Mouse (Mus musculus): ENCODE data around the gene Rdh19. TPM values are rescaled to one million over a fixed set of nuclear protein-coding genes. Genes with fewer than 3 reads are reported as not detected.
"Not testable (repeated sequence)": the region's sequence is repeated elsewhere in the genome, so short reads cannot be mapped to it uniquely, and the experiment has no call there.

The Rdh19 gene
- polyA plus RNA-seq, 1 experiment from 2014 or later = not detected

DNA sequence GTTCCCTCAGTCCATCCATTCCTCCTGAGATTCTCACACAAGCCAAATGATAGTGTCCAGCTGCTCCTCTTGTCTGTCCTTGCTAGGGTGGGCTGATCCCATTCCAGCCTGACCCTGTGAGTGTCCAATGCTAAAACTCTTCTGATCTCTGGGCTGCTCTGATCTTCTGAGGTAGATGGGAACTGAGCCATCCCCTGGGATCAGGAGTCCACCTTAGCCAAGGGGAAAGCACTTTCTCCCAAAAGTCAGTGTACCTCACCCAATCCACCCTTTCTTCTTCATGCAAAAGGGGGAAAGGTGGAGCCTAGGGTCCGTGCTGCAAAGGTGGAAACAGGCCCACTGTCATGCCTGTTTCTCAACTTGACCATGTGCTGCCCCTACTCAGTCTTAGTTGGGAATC lies 41.8 kb downstream of the Rdh19 start:
- no peak overlapping the region for H3K27ac ChIP-seq (ENCODE audit: low read depth)
- no peak for DNase-seq

DNA sequence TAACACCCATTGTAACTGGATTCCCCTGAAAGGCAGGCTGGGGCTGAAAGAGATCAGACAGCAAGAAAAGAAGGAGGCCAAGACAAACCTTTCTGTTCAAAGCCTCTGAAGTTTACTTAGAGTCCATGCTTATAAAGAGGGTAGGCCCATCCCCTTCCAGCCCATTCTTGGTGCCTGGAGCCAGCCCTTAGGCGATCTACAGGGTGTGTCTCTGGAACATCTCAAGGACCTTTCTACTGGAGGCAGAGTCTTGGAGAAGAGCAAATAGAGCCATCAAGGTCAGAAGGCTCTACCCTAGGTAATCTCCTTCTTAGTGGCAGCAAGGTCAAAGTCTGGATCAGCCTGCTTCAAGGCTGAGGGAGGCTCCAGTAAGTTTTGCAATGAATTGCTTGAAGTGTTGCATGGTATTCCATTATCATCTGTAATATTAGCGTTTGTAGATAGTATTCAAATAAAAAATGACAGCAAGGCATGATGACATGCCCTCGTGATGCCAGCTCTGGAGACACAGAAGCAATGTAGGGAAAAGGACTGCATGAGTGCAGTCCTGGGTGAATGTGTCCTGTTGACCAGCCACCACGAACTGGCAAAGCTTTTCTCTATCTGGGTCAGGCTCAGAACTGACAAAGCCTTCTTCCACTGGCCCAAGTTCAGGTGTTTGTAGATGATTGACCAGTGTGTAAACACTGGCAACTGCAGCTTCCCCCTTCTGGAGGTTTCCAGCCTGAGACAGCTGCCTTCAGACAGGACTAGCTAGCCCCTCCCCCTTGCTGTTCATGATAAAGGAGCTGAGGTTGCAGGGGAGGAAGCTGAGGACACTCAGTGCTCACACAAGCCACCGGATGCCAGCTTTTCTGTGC lies 43.7 kb downstream of the Rdh19 start:
- H3K9ac ChIP-seq (replicated peaks); H3K4me3 ChIP-seq (ENCODE audit: low read depth, low read length); H3K4me2 ChIP-seq (ENCODE audit: low read depth, low read length); H3K36me3 ChIP-seq (replicated peaks; ENCODE audit: insufficient read depth, low read length); H3K27me3 ChIP-seq (ENCODE audit: insufficient read depth, low read length); H3K9me3 ChIP-seq (ENCODE audit: low read length): not testable (repeated sequence)
- peak; percentile 76 for ATAC-seq
- peaks cover 11% of the 10 kb centered on the region for H3K4me1 ChIP-seq (ENCODE audit: insufficient read depth)
- WGBS (ENCODE audit: insufficient replicate concordance) = 36% methylated on average over 5 of the region's 5 CpGs
- H3K27ac ChIP-seq (ENCODE audit: low read depth) = peak overlapping the region; percentile 70
- DNase-seq = peak; percentile 60

More for the DNA sequence above, 41.8 kb downstream of the Rdh19 start:
- Histone ChIP-seq H3K4me2 (ENCODE audit: low read depth, low read length) (no peak overlapping the region), H3K27me3 (ENCODE audit: insufficient read depth, low read length) (no peaks in the 10 kb centered on the region), H3K4me1 (ENCODE audit: insufficient read depth) (peaks cover 11% of the 10 kb centered on the region), H3K9me3 (ENCODE audit: low read length) (no peaks in the 10 kb centered on the region), H3K9ac (replicated peaks) (no peak overlapping the region), H3K36me3 (replicated peaks; ENCODE audit: insufficient read depth, low read length) (no peaks in the 10 kb centered on the region), H3K4me3 (ENCODE audit: low read depth, low read length) (no peak overlapping the region)
- TF ChIP-seq EP300 (IDR thresholded peaks at IDR 0.05; ENCODE audit: low read depth) (no peak), CTCF (IDR thresholded peaks at IDR 0.05; ENCODE audit: low read depth) (no peak)
- WGBS (ENCODE audit: insufficient replicate concordance) = 56% methylated on average over 1 of the region's 1 CpGs
- ATAC-seq = no peak

- TF ChIP-seq EP300 (IDR thresholded peaks at IDR 0.05; ENCODE audit: low read depth) = no peak
- TF ChIP-seq CTCF (IDR thresholded peaks at IDR 0.05; ENCODE audit: low read depth) = no peak
- Histone ChIP-seq H3K4me3 (ENCODE audit: low read depth, low read length) (no peak overlapping the region), H3K4me1 (ENCODE audit: insufficient read depth) (peaks cover 3% of the 10 kb centered on the region; the same call in 1 of the 2 replicates), H3K27me3 (ENCODE audit: insufficient read depth, low read length) (no peaks in the 10 kb centered on the region), H3K27ac (ENCODE audit: low read depth) (no peak overlapping the region), H3K9me3 (ENCODE audit: low read length) (no peaks in the 10 kb centered on the region), H3K36me3 (replicated peaks; ENCODE audit: insufficient read depth, low read length) (no peaks in the 10 kb centered on the region), H3K9ac (replicated peaks) (no peak overlapping the region), H3K4me2 (ENCODE audit: low read depth, low read length) (no peak overlapping the region)
- 48% methylated on average over 5 of the region's 5 CpGs for WGBS (ENCODE audit: insufficient replicate concordance)
- DNase-seq (no peak), ATAC-seq (no peak)
Measured at GRCm38 (mm10) chr10:127896705-127897104, 47.0 kb downstream of the Rdh19 start.

- TF ChIP-seq EP300 (IDR thresholded peaks at IDR 0.05; ENCODE audit: low read depth) (no peak), CTCF (IDR thresholded peaks at IDR 0.05; ENCODE audit: low read depth) (no peak)
- ATAC-seq (no peak), DNase-seq (no peak)
- H3K27ac ChIP-seq (ENCODE audit: low read depth) = no peak overlapping the region
- H3K4me2 ChIP-seq (ENCODE audit: low read depth, low read length) = no peak overlapping the region
- H3K27me3 ChIP-seq (ENCODE audit: insufficient read depth, low read length) = no peaks in the 10 kb centered on the region
- H3K9me3 ChIP-seq (ENCODE audit: low read length) = no peaks in the 10 kb centered on the region
- H3K4me1 ChIP-seq (ENCODE audit: insufficient read depth) = peaks cover 3% of the 10 kb centered on the region; the same call in 1 of the 2 replicates
- 61% methylated on average over 3 of the region's 3 CpGs for WGBS (ENCODE audit: insufficient replicate concordance)
- H3K4me3 ChIP-seq (ENCODE audit: low read depth, low read length) = no peak overlapping the region
- H3K36me3 ChIP-seq (replicated peaks; ENCODE audit: insufficient read depth, low read length) = no peaks in the 10 kb centered on the region
- no peak overlapping the region for H3K9ac ChIP-seq (replicated peaks)
Measured at GRCm38 (mm10) chr10:127897506-127897905, 47.8 kb downstream of the Rdh19 start.

DNA sequence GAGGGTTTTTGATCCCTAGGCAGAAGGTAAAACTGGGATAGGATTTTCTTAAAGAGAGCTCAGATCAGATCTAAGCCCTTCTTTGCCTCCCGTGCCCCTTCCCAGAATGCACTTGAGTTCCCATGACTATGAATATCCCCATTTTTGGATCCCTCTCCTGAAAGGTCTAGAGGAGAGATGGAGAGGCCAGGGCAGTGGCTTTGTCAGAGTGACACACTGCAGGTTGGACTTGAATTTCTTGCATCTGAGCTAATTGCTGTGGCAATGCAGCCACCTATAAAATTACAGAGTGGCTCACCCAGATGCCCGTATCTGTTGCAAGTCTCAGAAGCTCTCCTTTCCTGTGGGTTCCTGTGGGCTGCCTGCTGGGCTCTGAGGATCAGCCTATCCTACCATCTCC lies 48.5 kb downstream of the Rdh19 start, which contains the start of gene Sdr9c7:
TSS of gene Sdr9c7 (plus strand) at position 301 of the 400 bp plus-strand sequence.
- Histone ChIP-seq H3K4me1 (ENCODE audit: insufficient read depth) (peaks cover 3% of the 10 kb centered on the region; the same call in 1 of the 2 replicates), H3K9ac (replicated peaks) (no peak within 1 kb of the TSS), H3K4me3 (ENCODE audit: low read depth, low read length) (no peak within 1 kb of the TSS), H3K36me3 (replicated peaks; ENCODE audit: insufficient read depth, low read length) (no peaks in the 10 kb centered on the region), H3K27ac (ENCODE audit: low read depth) (no peak within 1 kb of the TSS), H3K27me3 (ENCODE audit: insufficient read depth, low read length) (no peaks in the 10 kb centered on the region), H3K4me2 (ENCODE audit: low read depth, low read length) (no peak within 1 kb of the TSS), H3K9me3 (ENCODE audit: low read length) (no peaks in the 10 kb centered on the region)
- 75% methylated on average over 2 of the region's 2 CpGs for WGBS (ENCODE audit: insufficient replicate concordance)
- TF ChIP-seq EP300 (IDR thresholded peaks at IDR 0.05; ENCODE audit: low read depth) (no peak), CTCF (IDR thresholded peaks at IDR 0.05; ENCODE audit: low read depth) (no peak)
- DNase-seq (no peak), ATAC-seq (no peak)

- Histone ChIP-seq H3K36me3 (replicated peaks; ENCODE audit: insufficient read depth, low read length) (no peaks in the 10 kb centered on the region), H3K9ac (replicated peaks) (no peak overlapping the region), H3K4me2 (ENCODE audit: low read depth, low read length) (no peak overlapping the region), H3K27me3 (ENCODE audit: insufficient read depth, low read length) (no peaks in the 10 kb centered on the region), H3K9me3 (ENCODE audit: low read length) (no peaks in the 10 kb centered on the region), H3K27ac (ENCODE audit: low read depth) (no peak overlapping the region), H3K4me3 (ENCODE audit: low read depth, low read length) (no peak overlapping the region), H3K4me1 (ENCODE audit: insufficient read depth) (peaks cover under 1% of the 10 kb centered on the region)
- no peak for TF ChIP-seq CTCF (IDR thresholded peaks at IDR 0.05; ENCODE audit: low read depth)
- TF ChIP-seq EP300 (IDR thresholded peaks at IDR 0.05; ENCODE audit: low read depth) = no peak
- DNase-seq (no peak), ATAC-seq (no peak)
- 49% methylated on average over 5 of the region's 5 CpGs for whole genome bisulfite sequencing (ENCODE audit: insufficient replicate concordance)
Measured at GRCm38 (mm10) chr10:127899783-127900182, 50.1 kb downstream of the Rdh19 start.

Data from liver, postnatal 0 days (tissue).